Mouse (Mus musculus): ENCODE measurements around the gene Iqsec1.
A peak's percentile ranks its signal among the peaks of the same experiment; 100 is the strongest.

Iqsec1 gene

DNA sequence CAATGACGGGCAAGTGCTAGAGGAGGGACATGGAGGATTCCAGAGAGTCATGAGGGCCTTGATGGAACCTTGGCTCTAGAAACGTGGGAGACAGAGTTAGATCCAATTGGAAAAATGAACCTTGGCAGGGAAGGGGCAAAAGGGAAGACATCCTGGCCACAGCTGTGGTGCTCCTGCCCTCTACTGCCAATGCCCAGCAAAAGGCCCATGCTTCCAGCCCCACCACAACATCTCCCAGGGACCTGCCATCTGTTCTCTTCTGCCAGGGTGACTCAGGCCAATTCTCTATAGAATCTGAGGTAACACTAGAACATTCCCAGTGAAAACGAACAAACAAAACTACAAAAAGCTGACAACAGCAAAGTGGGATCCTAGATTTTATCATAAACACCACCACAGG is 173.1 kb downstream of the Iqsec1 start:
- no peak for DNase-seq (ENCODE audit: low read depth in 1 of 2, low spot score in 2 of 2)

- no peak for DNase-seq (ENCODE audit: low read depth in 1 of 2, low spot score in 2 of 2)
Observed at GRCm38 (mm10) chr6:90813526-90813925, 175.0 kb downstream of the Iqsec1 start.

DNA sequence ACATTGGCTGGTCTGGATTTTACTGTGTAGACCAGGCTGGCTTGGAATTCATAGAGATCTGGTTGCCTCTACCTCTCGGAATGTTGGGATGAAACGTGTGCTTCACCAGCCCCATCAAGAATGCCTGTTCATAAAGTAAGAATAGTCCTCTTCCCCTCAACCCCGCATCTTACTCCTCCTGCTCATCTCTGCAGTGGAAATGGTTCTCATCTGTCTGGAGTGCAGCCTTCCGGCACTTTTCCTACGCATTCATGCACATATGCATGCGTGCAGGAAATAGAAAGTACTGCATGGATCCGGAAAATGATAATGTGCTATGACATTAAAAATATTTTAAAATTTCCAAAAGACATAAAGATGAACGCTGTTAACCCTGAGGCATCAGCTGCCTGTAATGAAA is 175.9 kb downstream of the Iqsec1 start:
- no peak for DNase-seq (ENCODE audit: low read depth in 1 of 2, low spot score in 2 of 2)

DNA sequence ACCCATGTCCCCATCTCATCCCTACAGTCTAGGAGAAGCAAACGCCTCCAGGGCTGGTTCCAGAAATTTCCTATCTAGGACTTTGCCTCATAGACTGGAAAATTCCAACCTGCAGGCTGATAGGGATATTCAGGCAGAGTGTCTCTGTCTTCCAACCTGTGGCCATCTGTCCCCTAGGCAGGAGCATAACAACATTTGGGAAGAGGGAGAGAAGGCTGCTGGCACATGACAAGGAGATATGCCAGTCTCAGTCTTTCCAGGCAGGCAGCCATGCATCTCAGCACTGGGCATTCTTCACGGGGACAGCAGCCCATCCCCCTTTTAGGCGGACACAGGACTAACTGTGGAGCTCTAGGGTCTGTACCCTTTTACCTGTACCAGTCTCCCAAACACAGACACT is 176.4 kb downstream of the Iqsec1 start:
- DNase-seq (ENCODE audit: low read depth in 1 of 2, low spot score in 2 of 2): no peak

GRCm38 (mm10) chr6:90810576-90810975 is 177.9 kb downstream of the Iqsec1 start:
- DNase-seq (ENCODE audit: low read depth in 1 of 2, low spot score in 2 of 2): no peak

GRCm38 (mm10) chr6:90809960-90810362 is 178.5 kb downstream of the Iqsec1 start:
- DNase-seq (ENCODE audit: low read depth in 1 of 2, low spot score in 2 of 2): no peak

DNA sequence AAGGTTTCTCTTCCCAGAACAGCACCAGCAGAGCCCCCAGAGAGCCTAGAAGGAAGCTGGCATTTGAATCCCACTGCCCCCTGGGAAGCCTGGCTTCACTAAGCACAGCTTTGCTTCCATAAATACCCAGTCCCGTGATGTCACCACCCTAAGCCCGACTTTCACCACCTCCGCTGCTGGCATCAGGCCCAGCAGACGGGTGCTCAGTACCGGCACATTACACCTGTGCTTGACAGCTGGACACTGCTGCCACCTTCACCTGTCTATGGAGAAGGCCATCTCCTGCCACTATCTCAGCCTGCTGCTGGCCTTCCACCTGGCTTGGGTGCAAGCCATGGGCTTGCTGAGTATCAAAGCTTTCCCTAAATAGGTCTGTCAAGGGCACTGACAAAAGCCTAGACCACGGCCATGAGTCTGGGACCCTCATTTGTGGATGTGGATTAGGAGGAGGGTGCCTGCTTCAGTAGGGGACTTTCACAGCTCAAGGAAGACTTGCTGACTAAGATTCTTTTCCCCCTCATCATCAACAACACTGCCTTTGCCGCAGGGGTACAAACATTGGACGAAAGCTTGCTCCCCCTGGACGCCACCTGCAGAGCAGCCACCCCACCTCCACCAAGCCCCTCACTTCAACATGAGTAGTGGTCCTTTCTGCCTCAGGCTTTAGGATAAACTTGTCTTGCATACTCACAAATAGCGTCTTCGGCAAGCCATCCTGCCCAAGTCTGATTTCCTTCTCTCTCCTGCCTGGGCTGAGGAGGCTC is 179.2 kb downstream of the Iqsec1 start:
- no peak for DNase-seq (ENCODE audit: low read depth in 1 of 2, low spot score in 2 of 2)

DNA sequence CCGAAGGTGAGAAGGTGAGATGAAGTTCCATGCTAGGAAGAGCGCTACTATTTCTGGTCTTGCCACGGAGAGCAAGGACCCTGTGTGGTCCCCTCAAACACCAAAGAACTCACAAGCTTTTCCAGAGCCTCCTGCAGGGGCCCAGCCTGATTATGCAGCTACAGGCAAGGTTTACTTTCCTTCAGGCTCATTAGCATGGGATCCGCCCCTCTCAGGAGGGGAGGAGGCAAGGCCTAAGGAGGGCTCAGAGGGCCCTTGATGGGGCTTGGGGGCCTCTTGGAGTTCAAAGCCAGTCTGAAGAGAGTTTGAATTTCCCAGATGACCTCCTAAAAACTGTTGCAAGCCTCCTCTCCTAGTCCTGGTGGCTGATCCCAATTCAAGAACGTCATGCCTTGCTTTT is 179.9 kb downstream of the Iqsec1 start:
- no peak for DNase-seq (ENCODE audit: low read depth in 1 of 2, low spot score in 2 of 2)

GRCm38 (mm10) chr6:90808134-90808533 is 180.4 kb downstream of the Iqsec1 start:
- no peak for DNase-seq (ENCODE audit: low read depth in 1 of 2, low spot score in 2 of 2)

DNA sequence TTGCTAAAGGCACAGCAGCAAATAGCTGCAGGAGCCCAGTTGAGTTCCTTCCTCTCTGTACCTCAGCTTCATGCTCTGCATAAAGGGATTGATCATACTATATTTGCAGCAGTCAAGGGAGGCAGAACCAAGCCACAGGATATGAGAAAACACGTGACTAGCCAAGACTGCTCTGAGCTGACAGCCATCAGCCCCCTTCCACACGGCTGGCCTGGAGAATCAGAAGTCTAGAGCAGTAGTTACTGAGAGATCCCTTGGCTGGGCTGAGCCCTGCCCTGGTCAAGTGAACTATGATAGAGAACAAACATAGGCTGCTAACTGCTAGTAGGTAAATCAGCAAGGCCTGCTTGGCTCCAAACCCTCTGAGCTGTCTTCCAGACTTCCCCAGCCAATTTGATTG is 180.9 kb downstream of the Iqsec1 start:
- DNase-seq (ENCODE audit: low read depth in 1 of 2, low spot score in 2 of 2): no peak

DNA sequence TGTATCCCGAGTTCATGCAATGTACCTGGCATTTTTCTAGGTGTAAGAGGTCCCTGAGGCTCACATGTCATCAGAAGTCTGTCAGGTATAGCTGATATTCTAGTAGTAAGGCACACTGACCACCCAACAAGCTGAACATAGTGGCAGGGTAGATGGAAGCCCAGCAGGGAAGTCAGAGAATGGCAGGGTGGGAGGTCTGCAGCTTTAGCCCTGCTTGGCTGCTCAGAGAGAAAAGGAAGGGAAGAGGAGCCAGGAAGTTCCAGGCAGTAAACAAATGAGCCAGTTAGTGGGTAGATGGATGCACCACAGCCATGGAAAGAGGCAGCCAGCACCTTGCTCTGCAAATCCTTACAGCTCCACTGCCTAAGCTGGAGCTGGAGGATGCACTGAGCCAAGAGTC is 181.7 kb downstream of the Iqsec1 start:
- no peak for DNase-seq (ENCODE audit: low read depth in 1 of 2, low spot score in 2 of 2)

DNA sequence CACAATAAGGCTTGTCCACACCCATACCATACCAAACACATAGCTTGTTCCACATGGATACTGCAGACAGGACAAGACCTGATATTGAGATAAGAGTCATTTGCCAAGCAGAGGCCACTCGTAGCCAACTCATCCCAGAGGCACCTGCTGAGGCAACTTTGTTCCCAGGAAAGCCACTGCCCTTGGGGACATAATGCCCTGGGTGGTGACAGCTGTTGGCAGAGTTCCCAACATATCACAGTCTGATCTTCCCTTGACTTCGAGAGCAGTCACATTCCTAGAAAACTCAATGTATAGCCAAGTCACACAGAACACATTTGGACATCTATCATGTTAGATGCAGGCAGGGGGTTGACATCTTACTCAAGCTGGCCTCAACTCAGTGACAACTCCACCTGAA is 183.4 kb downstream of the Iqsec1 start:
- DNase-seq (ENCODE audit: low read depth in 1 of 2, low spot score in 2 of 2): no peak

GRCm38 (mm10) chr6:90804646-90805045 is 183.8 kb downstream of the Iqsec1 start:
- no peak for DNase-seq (ENCODE audit: low read depth in 1 of 2, low spot score in 2 of 2)

GRCm38 (mm10) chr6:90802604-90803003 is 185.9 kb downstream of the Iqsec1 start:
- no peak for DNase-seq (ENCODE audit: low read depth in 1 of 2, low spot score in 2 of 2)

DNA sequence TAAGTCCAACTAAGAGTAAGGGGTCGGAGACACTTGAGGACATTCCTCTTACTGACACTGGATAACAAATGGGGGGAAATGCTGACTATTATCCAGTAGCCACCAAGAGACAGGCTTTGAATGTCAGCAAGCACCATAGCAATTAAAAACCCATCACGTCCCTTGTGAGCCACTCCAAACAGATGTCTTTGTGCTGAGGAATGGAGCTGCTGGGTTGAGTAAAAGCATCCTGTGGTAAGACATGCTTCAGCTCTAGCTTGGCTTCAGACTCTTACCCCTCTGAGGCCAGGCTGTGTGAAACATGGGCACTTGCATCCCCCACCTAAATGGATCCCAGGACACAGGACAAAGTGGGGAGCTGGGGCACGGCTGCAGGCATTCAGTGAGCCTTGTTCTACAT is 186.4 kb downstream of the Iqsec1 start:
- no peak for DNase-seq (ENCODE audit: low read depth in 1 of 2, low spot score in 2 of 2)

DNA sequence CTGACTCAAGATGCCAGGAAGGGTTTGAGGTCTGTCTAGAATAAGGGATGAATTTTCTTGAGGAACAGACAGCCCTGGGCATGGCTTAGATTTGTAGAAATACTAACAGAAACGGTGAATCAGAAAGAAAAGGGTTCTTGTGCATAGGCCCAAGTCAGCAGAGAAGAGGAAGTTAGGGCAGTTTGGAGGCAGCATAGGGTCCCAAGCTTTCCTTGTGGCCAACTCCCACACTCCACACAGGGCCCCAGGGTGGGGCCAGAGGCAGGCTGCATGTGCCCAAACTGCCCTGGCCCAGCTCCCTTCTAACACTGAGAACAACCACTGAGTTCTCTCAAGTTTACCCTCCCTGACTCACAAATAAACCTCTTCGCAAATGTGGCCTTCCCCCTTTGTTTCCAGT is 187.7 kb downstream of the Iqsec1 start:
- no peak for DNase-seq (ENCODE audit: low read depth in 1 of 2, low spot score in 2 of 2)

- no peak for DNase-seq (ENCODE audit: low read depth in 1 of 2, low spot score in 2 of 2)
Observed at GRCm38 (mm10) chr6:90799116-90799515, 189.4 kb downstream of the Iqsec1 start.

GRCm38 (mm10) chr6:90798201-90798600 is 190.3 kb downstream of the Iqsec1 start:
- DNase-seq (ENCODE audit: low read depth in 1 of 2, low spot score in 2 of 2): no peak

DNA sequence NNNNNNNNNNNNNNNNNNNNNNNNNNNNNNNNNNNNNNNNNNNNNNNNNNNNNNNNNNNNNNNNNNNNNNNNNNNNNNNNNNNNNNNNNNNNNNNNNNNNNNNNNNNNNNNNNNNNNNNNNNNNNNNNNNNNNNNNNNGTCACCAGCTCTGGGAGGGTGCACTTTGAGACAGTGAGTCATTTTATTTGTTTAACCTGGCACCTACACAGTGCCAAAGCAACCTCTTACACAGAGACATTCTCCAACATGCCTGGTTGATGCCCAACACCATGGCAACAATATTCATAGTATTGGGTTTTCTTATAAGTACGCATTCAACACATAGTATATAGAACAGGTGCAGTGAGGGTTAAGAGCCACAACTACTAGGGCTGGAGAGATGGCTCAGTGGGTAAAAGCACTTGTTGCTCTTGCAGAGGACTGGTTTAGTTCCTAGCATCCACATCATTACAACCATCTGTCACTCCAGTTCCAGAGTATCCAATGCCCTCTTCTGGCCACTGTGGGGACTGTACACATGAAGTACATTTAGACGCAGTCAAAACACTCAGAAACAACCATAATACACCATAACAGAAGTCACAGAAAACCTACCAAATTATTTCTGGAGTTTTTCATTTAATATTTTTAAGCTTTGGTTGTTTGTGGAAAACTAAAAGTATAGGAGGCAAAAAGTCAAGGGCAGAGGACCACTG is 191.4 kb downstream of the Iqsec1 start:
- DNase-seq (ENCODE audit: low read depth in 1 of 2, low spot score in 2 of 2): no peak

DNA sequence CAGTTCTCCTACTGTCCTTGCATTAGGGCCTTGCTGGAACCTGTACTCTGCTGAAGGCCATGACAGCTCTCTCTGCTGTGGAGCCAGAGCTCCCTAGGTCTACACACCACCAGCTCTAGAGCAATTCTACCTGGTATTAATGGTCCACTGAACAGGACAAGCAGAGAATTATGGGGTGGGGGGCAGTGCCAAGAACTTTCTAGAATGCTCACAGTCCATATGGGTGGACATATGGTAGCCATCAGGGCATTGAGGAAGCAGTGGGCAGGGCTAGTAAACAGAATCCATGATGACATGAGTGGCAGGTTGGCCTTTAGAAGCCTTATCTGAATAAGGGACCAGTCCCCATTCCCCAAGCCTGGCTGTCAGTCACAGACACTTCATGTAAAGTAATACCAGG is 197.6 kb downstream of the Iqsec1 start:
- DNase-seq (ENCODE audit: low read depth in 1 of 2, low spot score in 2 of 2): no peak

- no peak for DNase-seq (ENCODE audit: low read depth in 1 of 2, low spot score in 2 of 2)
Observed at GRCm38 (mm10) chr6:90789520-90789919, 199.0 kb downstream of the Iqsec1 start.

DNA sequence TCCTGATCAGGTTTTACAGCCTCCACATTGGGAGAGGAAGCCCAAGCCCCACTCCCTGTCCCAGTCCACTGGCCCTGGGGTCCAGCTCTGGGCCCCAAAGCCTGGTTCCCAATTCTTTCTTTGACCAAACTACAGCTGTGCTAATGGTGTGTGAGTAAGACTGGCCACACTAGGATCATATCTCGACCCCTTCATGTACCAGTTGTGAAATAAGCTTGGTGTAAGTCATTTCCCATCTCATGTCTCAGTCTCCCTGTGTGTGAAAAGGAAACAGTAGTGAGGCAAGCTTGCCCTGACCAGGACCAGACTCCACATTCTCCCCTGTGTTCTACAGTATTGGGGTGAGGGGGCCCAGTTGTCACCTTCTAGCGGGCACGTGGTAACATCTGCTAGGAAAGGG is 200.9 kb downstream of the Iqsec1 start:
- DNase-seq (ENCODE audit: low read depth in 1 of 2, low spot score in 2 of 2): no peak

DNA sequence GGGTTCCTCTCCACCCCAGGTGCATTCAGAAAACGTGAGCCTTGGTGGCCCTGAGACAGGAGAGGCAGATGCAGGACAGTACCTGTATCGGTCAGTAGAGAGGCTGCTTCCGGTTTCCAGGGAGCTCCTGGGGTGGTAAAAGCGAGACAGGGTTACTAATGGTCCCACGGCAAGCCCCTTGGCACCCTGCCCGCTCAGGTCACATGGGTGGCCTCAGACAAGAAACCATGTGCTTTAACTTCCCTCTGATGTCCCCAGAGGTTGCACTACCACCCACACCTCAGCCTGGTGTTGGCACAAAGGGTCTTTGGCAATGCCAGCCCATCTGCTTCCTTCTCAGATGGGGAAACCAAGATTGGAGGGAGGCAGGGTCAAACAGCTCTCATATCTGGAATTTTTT is 201.4 kb downstream of the Iqsec1 start:
- peak; percentile 9 to 18 for DNase-seq (ENCODE audit: low read depth in 1 of 2, low spot score in 2 of 2)

All from monocyte, adult 2 months (primary cell).